Mouse (Mus musculus) C2C12 (cell line): ENCODE data around the gene Mrtfa. TPM values are rescaled to one million over a fixed set of nuclear protein-coding genes. Genes with fewer than 3 reads are reported as not detected.

Experiments used
- H3K27me3 ChIP-seq: one replicate; pipeline ENCODE4 v1.6.1; 2011; ENCODE audit not compliant: control insufficient read depth, insufficient read depth, insufficient read length
- H3K36me3 ChIP-seq: one replicate; pipeline ENCODE4 v1.6.1; 2011; ENCODE audit not compliant: control insufficient read depth, insufficient read depth
- H3K4me3 ChIP-seq: one replicate; pipeline ENCODE4 v1.5.1; 2011; ENCODE audit warnings: mild to moderate bottlenecking, control low read depth; ENCODE audit not compliant: poor library complexity, insufficient read depth, severe bottlenecking
- H3K79me2 ChIP-seq: one replicate; pipeline ENCODE4 v1.6.1; 2011; ENCODE audit not compliant: control insufficient read depth, insufficient read depth
- H3K79me3 ChIP-seq: one replicate; pipeline ENCODE4 v1.6.1; 2011; ENCODE audit warnings: low read depth, control low read depth
- H3ac ChIP-seq: one replicate; pipeline ENCODE3; 2011; ENCODE audit warnings: low read depth; ENCODE audit not compliant: control insufficient read depth, insufficient read length
- CEBPB ChIP-seq: IDR thresholded peaks from one replicate; pipeline ENCODE4 v1.6.1; 2011; ENCODE audit warnings: low read depth, mild to moderate bottlenecking, control low read depth, moderate library complexity
- CTCF ChIP-seq: IDR thresholded peaks from one replicate; pipeline ENCODE4 v1.5.1; 2011; ENCODE audit not compliant: control insufficient read depth, insufficient read depth, insufficient read length
- FOSL1 ChIP-seq: IDR thresholded peaks from one replicate; pipeline ENCODE4 v1.8.0; 2011; ENCODE audit warnings: mild to moderate bottlenecking, low read length; ENCODE audit not compliant: poor library complexity, insufficient read depth, severe bottlenecking
- MAX ChIP-seq: IDR thresholded peaks from one replicate; pipeline ENCODE4 v1.6.1; 2011; ENCODE audit warnings: mild to moderate bottlenecking, control low read depth
- MYOD1 ChIP-seq: IDR thresholded peaks from one replicate; pipeline ENCODE4 v1.6.1; 2011; ENCODE audit warnings: low read depth; ENCODE audit not compliant: control insufficient read depth, insufficient read length
- MYOG ChIP-seq: IDR thresholded peaks from one replicate; pipeline ENCODE4 v1.6.1; 2011; ENCODE audit not compliant: control insufficient read depth, insufficient read length; ENCODE audit errors: extremely low read depth
- USF1 ChIP-seq: IDR thresholded peaks from one replicate; pipeline ENCODE4 v1.6.1; 2011; ENCODE audit warnings: low read depth, mild to moderate bottlenecking, control low read depth, moderate library complexity
- polyA plus RNA-seq: library from polyadenylated mRNA; unstranded; fragments of >200 nt; fragmentation: generic; extraction: Trizol; gene quantifications from one replicate; pipeline ENCODE4 v1.2.1, GENCODE M21; 2012; ENCODE audit warnings: missing spikeins

Mrtfa gene
- polyA plus RNA-seq, 1 experiment = 42.2 TPM

DNA sequence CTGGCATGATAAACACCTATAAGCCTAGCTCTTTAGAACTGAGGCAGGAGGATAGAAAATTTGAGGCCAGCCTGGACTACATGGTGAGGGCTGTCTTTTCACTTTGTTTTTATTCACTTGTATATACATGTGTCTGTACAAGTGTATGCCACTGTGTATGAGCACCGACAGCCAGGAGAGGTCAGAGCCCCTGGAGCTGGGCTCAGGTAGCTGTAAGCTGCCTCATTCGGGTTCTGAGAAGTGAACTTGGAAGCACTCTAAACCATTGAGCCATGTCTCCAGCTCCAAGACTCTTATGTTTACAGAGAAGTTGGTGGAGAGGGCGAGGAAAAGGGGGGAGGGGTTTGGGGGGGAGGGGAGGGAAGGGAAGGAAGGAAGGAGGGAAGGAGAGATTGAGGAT, 29.0 kb downstream of the Mrtfa start:
- H3K36me3 ChIP-seq = peaks cover 10% of the 10 kb centered on the region
- peaks cover 100% of the 10 kb centered on the region for H3K79me2 ChIP-seq
- TF ChIP-seq CTCF (no peak), CEBPB (no peak), MYOD1 (no peak), MYOG (no peak)
- H3K4me3 ChIP-seq = no peak overlapping the region
- H3K79me3 ChIP-seq = peaks cover 83% of the 10 kb centered on the region
- no peak overlapping the region for H3ac ChIP-seq
- no peaks in the 10 kb centered on the region for H3K27me3 ChIP-seq

DNA sequence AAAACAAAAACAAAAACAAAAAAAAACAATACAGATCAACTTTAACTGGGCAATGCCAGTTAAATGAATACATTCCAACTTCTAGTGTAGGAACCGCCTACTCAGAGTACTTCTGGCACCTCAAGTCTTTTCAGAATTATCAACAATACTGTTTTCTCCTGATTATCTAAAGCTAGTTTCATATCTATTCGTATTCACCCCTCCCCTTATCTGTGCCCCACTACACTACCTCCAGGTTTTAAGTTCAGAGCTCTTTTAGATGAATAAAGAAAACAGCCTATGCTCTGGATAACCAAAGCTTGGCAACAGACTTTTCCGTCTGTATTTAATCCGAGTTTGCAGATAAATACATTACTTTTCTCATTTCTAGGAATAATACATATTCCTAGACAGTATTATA, 29.9 kb downstream of the Mrtfa start:
- Histone ChIP-seq H3K4me3 (no peak overlapping the region), H3K36me3 (peaks cover 6% of the 10 kb centered on the region), H3K27me3 (no peaks in the 10 kb centered on the region), H3K79me3 (peaks cover 83% of the 10 kb centered on the region), H3ac (no peak overlapping the region), H3K79me2 (peaks cover 100% of the 10 kb centered on the region)
- TF ChIP-seq USF1 (no peak), CEBPB (no peak), CTCF (no peak), FOSL1 (no peak), MAX (no peak), MYOD1 (no peak), MYOG (no peak)

DNA sequence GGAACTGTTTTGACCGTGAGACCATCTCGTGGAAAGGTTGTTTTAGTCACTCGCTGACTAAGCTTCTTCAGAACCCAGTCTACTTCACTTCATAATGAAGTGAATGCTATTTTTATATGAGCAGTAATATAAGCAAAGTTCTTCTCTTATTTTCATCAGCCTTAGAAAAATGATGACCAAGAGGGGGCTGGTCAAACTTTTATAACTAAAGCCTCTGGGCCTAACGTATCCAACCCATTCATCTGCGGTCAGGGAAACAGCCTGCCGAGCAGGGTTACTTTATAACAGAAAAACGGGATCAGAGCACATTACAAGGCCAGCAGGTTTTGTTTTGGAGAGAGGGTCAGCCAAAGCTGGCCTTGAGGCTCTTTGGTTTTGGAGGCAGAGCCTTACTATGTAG, 31.3 kb downstream of the Mrtfa start:
- TF ChIP-seq MAX (no peak), USF1 (no peak)
- Histone ChIP-seq H3K27me3 (no peaks in the 10 kb centered on the region), H3K4me3 (no peak overlapping the region), H3K79me2 (peaks cover 100% of the 10 kb centered on the region), H3K79me3 (peaks cover 83% of the 10 kb centered on the region), H3K36me3 (peaks cover 6% of the 10 kb centered on the region), H3ac (no peak overlapping the region)

DNA sequence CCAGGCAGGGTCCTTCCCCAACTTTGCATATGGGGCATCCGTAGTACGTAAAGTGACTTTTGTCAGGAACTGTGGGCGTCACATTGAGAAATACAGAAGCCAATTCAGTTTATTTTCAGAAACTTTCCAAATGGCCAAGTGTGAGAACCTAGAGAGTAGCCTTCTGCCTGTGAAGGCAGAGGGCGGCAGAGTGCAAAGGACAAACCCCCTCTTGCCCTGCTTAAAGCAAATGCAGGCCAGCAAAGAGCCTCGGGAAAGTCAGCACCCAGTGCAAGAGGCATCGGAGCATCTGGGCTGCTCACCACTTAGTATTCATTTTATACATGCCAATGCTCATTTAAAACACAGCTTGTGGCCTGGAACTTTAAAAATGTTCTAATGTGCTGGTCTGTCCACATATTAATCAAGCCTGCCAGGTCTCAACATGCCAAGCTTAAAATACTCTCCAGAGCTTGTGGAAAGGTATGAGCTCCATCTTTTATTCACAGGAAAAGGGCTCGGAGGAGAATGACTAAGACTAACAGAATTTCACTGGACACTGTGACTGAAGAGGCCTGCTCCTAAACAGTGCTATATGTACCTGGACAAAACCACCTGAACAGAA, 31.9 kb downstream of the Mrtfa start:
- TF ChIP-seq CEBPB (no peak), USF1 (no peak)
- no peak overlapping the region for H3K4me3 ChIP-seq
- H3K79me2 ChIP-seq = peaks cover 100% of the 10 kb centered on the region
- H3K36me3 ChIP-seq = peaks cover 6% of the 10 kb centered on the region
- no peaks in the 10 kb centered on the region for H3K27me3 ChIP-seq
- H3ac ChIP-seq = no peak overlapping the region
- H3K79me3 ChIP-seq = peaks cover 83% of the 10 kb centered on the region

DNA sequence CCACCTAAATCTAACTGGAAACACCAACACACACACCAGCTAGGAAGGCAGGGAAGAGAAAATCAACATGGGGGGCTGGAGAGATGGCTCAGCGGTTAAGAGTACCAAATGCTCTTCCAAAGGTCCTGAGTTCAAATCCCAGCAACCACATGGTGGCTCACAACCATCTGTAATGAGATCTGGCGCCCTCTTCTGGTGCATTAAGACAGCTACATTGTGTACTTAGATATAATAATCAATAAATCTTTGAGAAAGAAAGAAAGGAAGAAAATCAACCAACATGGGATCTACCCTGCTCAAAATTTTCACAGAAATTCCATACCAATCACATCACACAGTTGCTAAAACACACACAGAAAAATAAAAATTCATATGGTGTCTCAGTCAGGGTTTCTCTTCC, 34.1 kb downstream of the Mrtfa start:
- peaks cover 82% of the 10 kb centered on the region for H3K79me3 ChIP-seq
- no peaks in the 10 kb centered on the region for H3K27me3 ChIP-seq
- no peak overlapping the region for H3ac ChIP-seq
- H3K4me3 ChIP-seq = no peak overlapping the region
- no peak for TF ChIP-seq MYOD1
- H3K36me3 ChIP-seq = peaks cover 6% of the 10 kb centered on the region
- H3K79me2 ChIP-seq = peaks cover 99% of the 10 kb centered on the region

DNA sequence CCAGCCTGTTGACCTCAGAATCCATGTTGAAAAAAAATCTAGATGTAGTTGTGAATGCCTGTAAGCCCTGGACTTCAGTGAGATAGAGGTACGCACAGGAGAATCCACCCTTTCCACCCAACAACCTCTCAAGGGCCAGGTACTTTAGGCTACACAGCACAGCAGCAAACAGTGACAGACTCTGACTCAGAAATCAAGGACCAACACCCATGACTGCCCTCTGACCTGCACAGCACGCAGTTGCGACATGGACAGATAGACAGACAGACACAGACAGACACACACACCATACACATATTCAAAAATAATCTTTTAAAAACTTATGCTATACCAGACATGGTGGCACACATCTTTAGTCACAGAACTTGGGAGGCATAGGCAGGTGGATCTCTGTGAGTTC, 34.7 kb downstream of the Mrtfa start:
- Histone ChIP-seq H3K36me3 (peaks cover 6% of the 10 kb centered on the region), H3K27me3 (no peaks in the 10 kb centered on the region), H3K79me2 (peaks cover 93% of the 10 kb centered on the region), H3K4me3 (no peak overlapping the region), H3ac (no peak overlapping the region), H3K79me3 (peaks cover 76% of the 10 kb centered on the region)
- TF ChIP-seq CEBPB (peak; percentile 28), MYOD1 (no peak), MYOG (no peak), FOSL1 (no peak)

DNA sequence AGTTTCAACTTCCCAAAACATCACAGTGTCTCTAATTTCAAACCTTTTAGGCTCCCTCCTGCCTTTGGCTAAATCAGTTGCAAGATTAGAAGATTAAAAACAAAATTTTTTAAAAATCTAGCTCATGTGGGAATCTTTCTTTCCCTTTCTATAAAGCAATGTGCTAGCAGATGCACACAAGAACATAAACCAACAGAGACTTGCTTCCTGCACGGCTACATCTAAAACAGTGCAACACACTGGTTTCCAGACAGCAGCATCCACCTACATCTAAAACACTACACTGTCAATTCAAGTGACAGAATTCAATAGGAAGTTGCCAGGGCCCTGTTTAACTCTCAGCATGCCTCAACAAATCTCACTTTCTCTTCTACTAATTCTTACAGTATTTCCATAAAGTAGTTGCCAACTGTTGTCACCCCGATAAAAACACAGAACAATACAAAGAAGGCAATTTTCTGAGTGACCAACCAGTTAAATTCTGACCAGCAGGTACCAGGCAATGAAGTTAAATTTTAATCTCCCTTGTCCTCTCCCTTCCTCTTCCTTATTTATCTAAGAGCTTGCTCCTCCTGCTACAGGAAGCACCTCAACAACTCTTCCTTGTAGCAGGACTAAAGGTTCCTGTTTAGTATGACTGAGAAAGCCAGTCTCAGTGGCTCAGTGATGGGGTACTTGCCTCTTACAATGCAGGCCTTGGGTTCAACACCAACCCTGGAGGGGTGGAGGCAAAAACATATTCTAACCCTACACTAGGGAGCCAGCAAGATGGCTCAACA, 35.5 kb downstream of the Mrtfa start:
- Histone ChIP-seq H3ac (no peak overlapping the region), H3K36me3 (peaks cover 6% of the 10 kb centered on the region), H3K27me3 (no peaks in the 10 kb centered on the region), H3K79me3 (peaks cover 71% of the 10 kb centered on the region), H3K79me2 (peaks cover 84% of the 10 kb centered on the region), H3K4me3 (no peak overlapping the region)
- TF ChIP-seq MYOG = no peak
- TF ChIP-seq CTCF = no peak
- TF ChIP-seq MYOD1 = no peak
- TF ChIP-seq CEBPB = no peak
- TF ChIP-seq USF1 = no peak
